Mouse (Mus musculus): ENCODE measurements around the gene Rpl9-ps6. TPM values are rescaled to one million over a fixed set of nuclear protein-coding genes. Genes with fewer than 3 reads are reported as not detected.

Gene Rpl9-ps6
- total RNA-seq, 2 experiments from 2014 or later, result 50.7 to 57.0 TPM

Other genes with a start within 250 kb of the Rpl9-ps6 start
- gene Sgms1, start 76.9 kb downstream of the Rpl9-ps6 start, total RNA-seq (2021), result 10 to 100 TPM; 59.4 to 88.9 TPM
- gene Minpp1, start 19.2 kb upstream of the Rpl9-ps6 start, total RNA-seq (2021), result 10 to 100 TPM; 35.8 to 43.3 TPM
- 10 to 100 TPM; 12.6 to 13.2 TPM for gene Papss2, start 129.2 kb upstream of the Rpl9-ps6 start, total RNA-seq (2021)

Measured in adrenal gland, postnatal 36 days (tissue).